In the genomic region with DNA sequence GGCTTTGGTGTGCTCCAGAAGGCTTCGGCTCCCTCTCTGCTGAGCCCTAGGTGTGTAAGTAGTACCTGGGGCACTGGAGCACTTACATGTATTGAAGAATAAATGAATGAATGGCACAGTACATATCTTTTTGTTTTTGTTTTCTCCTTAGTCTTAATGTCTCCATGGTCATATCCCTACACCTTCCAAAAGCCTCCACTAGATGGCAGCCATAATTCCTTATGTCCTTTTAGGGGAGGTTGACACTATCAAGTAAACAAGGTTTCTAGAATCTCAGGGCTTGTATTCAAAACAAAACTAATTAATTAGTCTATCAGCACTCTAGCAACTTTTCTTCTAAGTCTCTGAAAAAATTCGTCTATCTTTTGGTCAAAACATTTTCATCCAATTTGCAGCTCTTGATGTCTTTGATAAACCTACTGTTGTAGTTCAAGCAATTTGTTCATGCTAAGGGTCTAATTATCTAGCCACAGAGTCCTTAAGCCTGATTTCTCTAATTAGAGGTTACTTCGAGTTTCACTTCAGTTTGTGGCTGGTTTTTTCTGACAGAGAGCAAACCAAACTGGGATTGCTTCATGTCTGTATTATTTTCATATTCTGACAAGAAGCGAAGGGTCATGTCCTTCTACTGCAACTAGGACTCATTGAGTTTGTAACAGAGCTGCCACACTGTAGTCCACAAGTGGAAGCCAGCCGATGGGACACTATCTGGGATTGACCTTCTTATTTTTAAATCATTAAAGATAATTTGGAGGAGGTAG, we compare ENCODE assay signal across 10 mouse cellular contexts.
DNase-seq lines count a peak whose midpoint lies in the region; ATAC-seq and TF ChIP-seq lines count a peak whose summit lies in the region.
"Had no signal": no experiment of that assay in that cellular context is flagged by ENCODE, and none has a peak within 500 bp of the region (broad histone marks: within the 10 kb centered on the region; RNA-seq: fewer than 3 reads in every experiment).

No protein-coding gene starts in this region.

- H3K4me1 ChIP-seq in forebrain, embryonic 12.5 days = no peaks in the 10 kb centered on the region
- no peaks in the 10 kb centered on the region for H3K4me1 ChIP-seq in kidney, embryonic 14.5 days (ENCODE audit: control insufficient read depth, insufficient read depth, low read length)
- H3K4me1 ChIP-seq in neural tube, embryonic 14.5 days (ENCODE audit: control insufficient read depth, insufficient read depth, low read length) = no peaks in the 10 kb centered on the region
- H3K4me1 ChIP-seq: embryonic facial prominence, embryonic 12.5 days had no signal

- peak in 1 of 2 experiments; percentile 57 for DNase-seq in layer of hippocampus, adult 2 months (ENCODE audit: low spot score in 2 of 2)
- no peak for DNase-seq in layer of hippocampus, postnatal 25 days (ENCODE audit: extremely low spot score in 1 of 2, low spot score in 1 of 2)
- DNase-seq in CD4-positive, CD25-positive, alpha-beta regulatory T cell, adult 2 months (ENCODE audit: low read depth, low spot score) = peak; percentile 78
- DNase-seq in Patski (ENCODE audit: low read depth, low spot score) = no peak
- no peak for DNase-seq in right cerebral cortex, adult 18-20 months

- no peaks in the 10 kb centered on the region for H3K36me3 ChIP-seq in forebrain, embryonic 12.5 days (replicated peaks)
- H3K36me3 ChIP-seq in kidney, embryonic 14.5 days (ENCODE audit: control insufficient read depth, insufficient read depth, low read length) = peaks cover 4% of the 10 kb centered on the region; the same call in 1 of the 2 replicates
- no peaks in the 10 kb centered on the region for H3K36me3 ChIP-seq in neural tube, embryonic 14.5 days (ENCODE audit: control insufficient read depth, insufficient read depth, low read length)
- H3K36me3 ChIP-seq: embryonic facial prominence, embryonic 12.5 days; liver, embryonic 15.5 days had no signal

- no peaks in the 10 kb centered on the region for H3K27me3 ChIP-seq in Patski
- no peaks in the 10 kb centered on the region for H3K27me3 ChIP-seq in forebrain, embryonic 12.5 days
- no peaks in the 10 kb centered on the region for H3K27me3 ChIP-seq in kidney, embryonic 14.5 days (ENCODE audit: control insufficient read depth, insufficient read depth, low read length)
- no peaks in the 10 kb centered on the region for H3K27me3 ChIP-seq in neural tube, embryonic 14.5 days (ENCODE audit: control insufficient read depth, insufficient read depth, low read length)
- H3K27me3 ChIP-seq: embryonic facial prominence, embryonic 12.5 days; liver, embryonic 15.5 days had no signal

- peak; percentile 90 for TF ChIP-seq CTCF in layer of hippocampus, adult 2 months (conservative IDR thresholded peaks at IDR 0.05)
- peak; percentile 55 for TF ChIP-seq CTCF in Patski (IDR thresholded peaks at IDR 0.05)

- POLR2A ChIA-PET in Patski (lab: Charles Lee) = no interaction called here

- no peaks in the 10 kb centered on the region for H3K9me3 ChIP-seq in forebrain, embryonic 12.5 days
- no peaks in the 10 kb centered on the region for H3K9me3 ChIP-seq in kidney, embryonic 14.5 days (ENCODE audit: control insufficient read depth, low read length)
- H3K9me3 ChIP-seq in neural tube, embryonic 14.5 days (ENCODE audit: control insufficient read depth, low read length) = no peaks in the 10 kb centered on the region
- H3K9me3 ChIP-seq: embryonic facial prominence, embryonic 12.5 days; liver, embryonic 15.5 days had no signal

- 64% methylated on average over 5 of the region's 5 CpGs for WGBS in forebrain, embryonic 12.5 days
- 74% methylated on average over 5 of the region's 5 CpGs for WGBS in kidney, embryonic 14.5 days
- 74% methylated on average over 5 of the region's 5 CpGs for WGBS in neural tube, embryonic 14.5 days

- no peak overlapping the region for H3K9ac ChIP-seq in forebrain, embryonic 12.5 days
- H3K9ac ChIP-seq in kidney, embryonic 14.5 days (ENCODE audit: low read depth, low read length) = no peak overlapping the region
- H3K9ac ChIP-seq in neural tube, embryonic 14.5 days (replicated peaks; ENCODE audit: low read depth, low read length) = no peak overlapping the region
- H3K9ac ChIP-seq: embryonic facial prominence, embryonic 12.5 days; liver, embryonic 15.5 days had no signal

- in situ Hi-C loops in Patski (cut with MboI; ENCODE audit: low pct_unique_long_range_greater_than_20kb) = loop anchor here (10.0 kb wide), 1 partner anchor 109 kb away; the partner anchor contains the start of gene Dnmt3a

- CTCF ChIA-PET in Patski (lab: Charles Lee) = interaction anchor here (0.9 to 1.7 kb wide), 2 partner anchors 12 to 16 kb away, joined by 3 to 5 read pairs; no protein-coding TSS in a partner anchor

- no peak for ATAC-seq in Patski
- ATAC-seq in forebrain, embryonic 12.5 days (ENCODE audit: low FRiP score) = peak; percentile 20; the same call in 1 of the 2 replicates
- peak; percentile 39; the same call in 1 of the 2 replicates for ATAC-seq in kidney, embryonic 14.5 days (ENCODE audit: low FRiP score, low TSS enrichment)
- peak; percentile 77; the same call in 1 of the 2 replicates for ATAC-seq in neural tube, embryonic 14.5 days (ENCODE audit: low read depth)

- peak overlapping the region; percentile 50 for H3K27ac ChIP-seq in layer of hippocampus, adult 2 months
- H3K27ac ChIP-seq in forebrain, embryonic 12.5 days = no peak overlapping the region
- no peak overlapping the region for H3K27ac ChIP-seq in kidney, embryonic 14.5 days (ENCODE audit: low read depth, low read length)
- H3K27ac ChIP-seq in neural tube, embryonic 14.5 days (ENCODE audit: low read depth, low read length) = no peak overlapping the region
- H3K27ac ChIP-seq: embryonic facial prominence, embryonic 12.5 days; liver, embryonic 15.5 days had no signal

- H3K4me3 ChIP-seq in layer of hippocampus, adult 2 months = no peak overlapping the region
- H3K4me3 ChIP-seq in forebrain, embryonic 12.5 days (replicated peaks) = no peak overlapping the region
- H3K4me3 ChIP-seq in kidney, embryonic 14.5 days (ENCODE audit: low read length) = no peak overlapping the region
- H3K4me3 ChIP-seq in neural tube, embryonic 14.5 days (ENCODE audit: low read depth, low read length) = no peak overlapping the region
- H3K4me3 ChIP-seq: embryonic facial prominence, embryonic 12.5 days; liver, embryonic 15.5 days had no signal

- H3K4me2 ChIP-seq in forebrain, embryonic 12.5 days = no peak overlapping the region
- no peak overlapping the region for H3K4me2 ChIP-seq in kidney, embryonic 14.5 days (replicated peaks; ENCODE audit: low read depth, low read length)
- no peak overlapping the region for H3K4me2 ChIP-seq in neural tube, embryonic 14.5 days (ENCODE audit: low read depth, low read length)
- H3K4me2 ChIP-seq: embryonic facial prominence, embryonic 12.5 days; liver, embryonic 15.5 days had no signal
